8 mouse cellular contexts compared by ENCODE assay signal in genomic region chr5:24530042-24530689, GRCm38 (mm10). TPM values are rescaled to one million over a fixed set of nuclear protein-coding genes. Genes with fewer than 3 reads are reported as not detected.
A peak's percentile ranks its signal among the peaks of the same experiment; 100 is the strongest.
DNase-seq lines count a peak whose midpoint lies in the region; ATAC-seq lines count a peak whose summit lies in the region.

No protein-coding gene starts in this region.

- ATAC-seq in midbrain, embryonic 13.5 days, result peak; percentile 63

- H3K36me3 ChIP-seq in midbrain, embryonic 13.5 days, result no peaks in the 10 kb centered on the region

- no peak overlapping the region for H3K4me2 ChIP-seq in midbrain, embryonic 13.5 days (replicated peaks)

- peaks cover 16% of the 10 kb centered on the region for H3K4me1 ChIP-seq in midbrain, embryonic 13.5 days (replicated peaks)

- intact Hi-C loops in left cerebral cortex, postnatal 4 days (cut with DNase I), result no loop called here

- H3K9me3 ChIP-seq in midbrain, embryonic 13.5 days, result no peaks in the 10 kb centered on the region

- H3K4me3 ChIP-seq in midbrain, embryonic 13.5 days (replicated peaks), result no peak overlapping the region

- DNase-seq in 3134 (ENCODE audit: extremely low read depth, insufficient read length, low spot score), result peak; percentile 70
- DNase-seq in adrenal gland, postnatal 10 days, result peak; percentile 95
- peak; percentile 93 for DNase-seq in embryo, embryonic 9.5 days (ENCODE audit: extremely low spot score)
- DNase-seq in heart, adult 18-20 months, result peak; percentile 90 to 98
- peak; percentile 94 for DNase-seq in kidney, adult 18-20 months
- DNase-seq in left cerebral cortex, postnatal 4 days, result peak; percentile 94
- DNase-seq in spleen, adult 12 weeks (ENCODE audit: low spot score), result peak; percentile 81

- H3K27ac ChIP-seq in midbrain, embryonic 13.5 days, result no peak overlapping the region

- 20% methylated on average over 24 of the region's 24 CpGs for WGBS in midbrain, embryonic 13.5 days

- no peak overlapping the region for H3K9ac ChIP-seq in midbrain, embryonic 13.5 days (replicated peaks)

- H3K27me3 ChIP-seq in midbrain, embryonic 13.5 days, result peaks cover 74% of the 10 kb centered on the region

RNA-seq across cellular contexts. Expression of gene Gbx1, which starts 3.2 kb away (rescaled TPM):
- total RNA-seq in adrenal gland, postnatal 10 days (2021), result under 1 TPM in 1 of 2 experiments, not detected in 1; 0.09 TPM
- not detected for total RNA-seq in heart, adult 18-20 months (2021)
- total RNA-seq in left cerebral cortex, postnatal 4 days (2021), result 1 to 10 TPM in 1 of 2 experiments, not detected in 1; 1.2 TPM
- 0.17 and 0.20 TPM in 2 replicates for polyA plus RNA-seq in midbrain, embryonic 13.5 days (2015; fragmentation: Nextera tagmentation; extraction: Ambion mirVana)

RNA-seq across cellular contexts. Expression of gene Asb10, which starts 10.6 kb away (rescaled TPM):
- total RNA-seq in adrenal gland, postnatal 10 days (2021), result 1 to 10 TPM; 1.0 to 6.2 TPM
- 10 to 100 TPM; 83.7 to 90.6 TPM for total RNA-seq in heart, adult 18-20 months (2021)
- under 1 TPM in 1 of 2 experiments, not detected in 1; 0.60 TPM for total RNA-seq in left cerebral cortex, postnatal 4 days (2021)
- 0.17 TPM in 1 of 2 replicates, not detected in the other for polyA plus RNA-seq in midbrain, embryonic 13.5 days (2015; fragmentation: Nextera tagmentation; extraction: Ambion mirVana)

RNA-seq across cellular contexts. Expression of gene 4931409K22Rik, which starts 26.4 kb away (rescaled TPM):
- not detected for total RNA-seq in adrenal gland, postnatal 10 days (2021)
- not detected for total RNA-seq in heart, adult 18-20 months (2021)
- total RNA-seq in left cerebral cortex, postnatal 4 days (2021), result not detected
- polyA plus RNA-seq in midbrain, embryonic 13.5 days (2015; fragmentation: Nextera tagmentation; extraction: Ambion mirVana), result 0.07 and 0.08 TPM in 2 replicates

RNA-seq across cellular contexts. Expression of gene Abcf2, which starts 47.1 kb away (rescaled TPM):
- total RNA-seq in adrenal gland, postnatal 10 days (2021), result 10 to 100 TPM; 51.0 to 53.3 TPM
- 10 to 100 TPM; 53.5 to 54.9 TPM for total RNA-seq in heart, adult 18-20 months (2021)
- total RNA-seq in left cerebral cortex, postnatal 4 days (2021), result 10 to 100 TPM; 52.9 to 54.7 TPM
- polyA plus RNA-seq in midbrain, embryonic 13.5 days (2015; fragmentation: Nextera tagmentation; extraction: Ambion mirVana), result 98.2 and 103 TPM in 2 replicates

RNA-seq across cellular contexts. Expression of gene Chpf2, which starts 56.4 kb away (rescaled TPM):
- 10 to 100 TPM; 35.4 to 46.3 TPM for total RNA-seq in adrenal gland, postnatal 10 days (2021)
- 1 to 10 TPM; 5.8 to 6.9 TPM for total RNA-seq in heart, adult 18-20 months (2021)
- 10 to 100 TPM; 28.7 to 33.7 TPM for total RNA-seq in left cerebral cortex, postnatal 4 days (2021)
- polyA plus RNA-seq in midbrain, embryonic 13.5 days (2015; fragmentation: Nextera tagmentation; extraction: Ambion mirVana), result 17.8 and 18.6 TPM in 2 replicates

Comparison
In these comparisons a context has a peak if more than half of its experiments do, and no peak if none do; other contexts are left out.
1. RNA of gene Asb10, which starts 10.6 kb away (total RNA-seq): 83.7 to 90.6 TPM in heart, adult 18-20 months; 1.0 to 6.2 TPM in adrenal gland, postnatal 10 days and 0.60 TPM in left cerebral cortex, postnatal 4 days; every median in the first group is over 10 times any median in the second.
2. Peak in every context shown above with its lines, with median percentiles within 50 percentile points of each other: DNase-seq.